Mouse (Mus musculus) forebrain, postnatal 0 days (tissue): ENCODE data around the gene Fbxl22. TPM values are rescaled to one million over a fixed set of nuclear protein-coding genes. Genes with fewer than 3 reads are reported as not detected.
A peak's percentile ranks its signal among the peaks of the same experiment; 100 is the strongest.

Experiments
- ATAC-seq: fragments of 200-750 bp; cut with Nextera tagmentation; 2 replicates; pipeline ENCODE4 v1.8.0; 2017; ENCODE audit warnings: mild to moderate bottlenecking, moderate library complexity
- DNase-seq: peaks from one replicate; pipeline ENCODE4 v3.0.0-alpha.2; 2015
- H3K27ac ChIP-seq: fragments of 300-500 bp; sonication (generic); 2 replicates; pipeline ENCODE4 v1.5.1; 2014; ENCODE audit warnings: low read depth, mild to moderate bottlenecking, antibody characterized with exemption, low read length, moderate library complexity, mixed read lengths
- H3K27me3 ChIP-seq: fragments of 300-500 bp; sonication (generic); 2 replicates; pipeline ENCODE4 v1.6.1; 2014; ENCODE audit warnings: mild to moderate bottlenecking, low read length, mixed read lengths; ENCODE audit not compliant: insufficient read depth
- H3K36me3 ChIP-seq: fragments of 300-500 bp; sonication (generic); 2 replicates; pipeline ENCODE4 v1.6.1; 2014; ENCODE audit warnings: mild to moderate bottlenecking, moderate library complexity; ENCODE audit not compliant: insufficient read depth
- H3K4me1 ChIP-seq: fragments of 300-500 bp; sonication (generic); 2 replicates; pipeline ENCODE4 v1.6.1; 2014; ENCODE audit warnings: antibody characterized with exemption; ENCODE audit not compliant: insufficient read depth
- H3K4me2 ChIP-seq: fragments of 300-500 bp; sonication (generic); 2 replicates; pipeline ENCODE4 v1.6.1; 2014; ENCODE audit warnings: low read depth, mild to moderate bottlenecking, moderate library complexity
- H3K4me3 ChIP-seq: fragments of 300-500 bp; sonication (generic); 2 replicates; pipeline ENCODE4 v1.5.1; 2014; ENCODE audit warnings: low read depth, low read length, mixed read lengths
- H3K9ac ChIP-seq: fragments of 300-500 bp; sonication (generic); 2 replicates; pipeline ENCODE4 v1.6.1; 2014; ENCODE audit warnings: mild to moderate bottlenecking
- H3K9me3 ChIP-seq: fragments of 300-500 bp; sonication (generic); 2 replicates; pipeline ENCODE4 v1.6.1; 2016; ENCODE audit warnings: low read length
- CTCF ChIP-seq: sonication (generic); IDR thresholded peaks from 2 replicates; pipeline ENCODE4 v1.5.1; 2016; ENCODE audit warnings: antibody characterized with exemption, control low read depth, low read depth
- WGBS: fragments of 180-500 bp; shearing (Covaris S2); extraction: QIAGEN DNeasy Blood & Tissue Kit; methylation state at CpG from one replicate; pipeline ENCODE4 v1.1.7; 2014; 5-methylcytosine and 5-hydroxymethylcytosine counted together
- polyA plus RNA-seq: library from polyadenylated mRNA; unstranded; fragments of >200 nt; fragmentation: Nextera tagmentation; extraction: Ambion mirVana; gene quantifications from 2 replicates; pipeline ENCODE4 v1.2.1, GENCODE M21; 2015
- total RNA-seq: library from RNA; depleted of rRNA; stranded (reverse); fragments of >200 nt; gene quantifications from 2 replicates; pipeline ENCODE4 v1.2.3, GENCODE M21; 2014; rRNA removed

Fbxl22 gene
- total and polyA plus RNA-seq, 2 experiments from 2014 or later, result 0.29 to 0.48 TPM

- Histone ChIP-seq H3K36me3 (peaks cover 69% of the 10 kb centered on the region), H3K4me1 (no peaks in the 10 kb centered on the region), H3K27ac (no peak overlapping the region), H3K9me3 (no peaks in the 10 kb centered on the region), H3K4me3 (no peak overlapping the region), H3K9ac (no peak overlapping the region), H3K4me2 (no peak overlapping the region), H3K27me3 (no peaks in the 10 kb centered on the region)
- no peak for DNase-seq
- 61% methylated on average over 2 of the region's 2 CpGs for WGBS
- ATAC-seq, result no peak
- no peak for TF ChIP-seq CTCF
Observed at GRCm38 (mm10) chr9:66501248-66501647, 13.1 kb downstream of the Fbxl22 start.

GRCm38 (mm10) chr9:66493992-66494391 lies 20.4 kb downstream of the Fbxl22 start:
- peaks cover 83% of the 10 kb centered on the region for H3K36me3 ChIP-seq
- DNase-seq (no peak), ATAC-seq (no peak)
- no peaks in the 10 kb centered on the region for H3K27me3 ChIP-seq
- no peak overlapping the region for H3K4me3 ChIP-seq
- H3K9ac ChIP-seq, result no peak overlapping the region
- no peak overlapping the region for H3K4me2 ChIP-seq
- no peak for TF ChIP-seq CTCF
- H3K9me3 ChIP-seq, result no peaks in the 10 kb centered on the region
- H3K4me1 ChIP-seq, result no peaks in the 10 kb centered on the region
- no peak overlapping the region for H3K27ac ChIP-seq

- H3K9me3 ChIP-seq, result no peaks in the 10 kb centered on the region
- no peak overlapping the region for H3K9ac ChIP-seq
- no peak overlapping the region for H3K4me3 ChIP-seq
- H3K4me1 ChIP-seq, result no peaks in the 10 kb centered on the region
- H3K27ac ChIP-seq, result no peak overlapping the region
- WGBS, result 89% methylated on average over 1 of the region's 1 CpGs
- H3K36me3 ChIP-seq, result peaks cover 75% of the 10 kb centered on the region
- no peak for ATAC-seq
- no peaks in the 10 kb centered on the region for H3K27me3 ChIP-seq
- no peak for DNase-seq
- TF ChIP-seq CTCF, result no peak
- H3K4me2 ChIP-seq, result no peak overlapping the region
Observed at GRCm38 (mm10) chr9:66492361-66492760, 22.0 kb downstream of the Fbxl22 start.

DNA sequence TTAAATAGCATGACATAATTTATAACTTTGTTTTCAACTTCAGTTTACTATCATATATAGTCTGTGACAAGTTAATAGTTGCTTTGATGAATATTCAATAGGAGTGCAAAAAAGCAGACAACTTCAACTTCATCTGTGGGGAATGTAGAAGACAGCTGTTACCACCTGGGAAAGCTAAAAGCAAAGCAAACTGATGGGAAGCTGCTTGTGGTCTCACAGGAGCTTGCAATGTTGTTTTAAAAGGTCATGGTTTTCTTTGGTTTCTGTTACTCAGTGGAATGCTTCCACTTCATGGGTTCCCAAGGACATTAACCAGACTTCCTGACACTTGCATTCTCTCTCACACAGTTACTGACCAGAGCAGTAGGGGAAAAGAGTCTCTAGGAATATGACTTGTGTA lies 25.6 kb downstream of the Fbxl22 start:
- TF ChIP-seq CTCF, result no peak
- no peak overlapping the region for H3K27ac ChIP-seq
- DNase-seq, result no peak
- peaks cover 75% of the 10 kb centered on the region for H3K36me3 ChIP-seq
- H3K27me3 ChIP-seq, result no peaks in the 10 kb centered on the region
- H3K9me3 ChIP-seq, result no peaks in the 10 kb centered on the region
- H3K9ac ChIP-seq, result no peak overlapping the region
- H3K4me3 ChIP-seq, result no peak overlapping the region
- ATAC-seq, result no peak
- H3K4me1 ChIP-seq, result no peaks in the 10 kb centered on the region
- no peak overlapping the region for H3K4me2 ChIP-seq

DNA sequence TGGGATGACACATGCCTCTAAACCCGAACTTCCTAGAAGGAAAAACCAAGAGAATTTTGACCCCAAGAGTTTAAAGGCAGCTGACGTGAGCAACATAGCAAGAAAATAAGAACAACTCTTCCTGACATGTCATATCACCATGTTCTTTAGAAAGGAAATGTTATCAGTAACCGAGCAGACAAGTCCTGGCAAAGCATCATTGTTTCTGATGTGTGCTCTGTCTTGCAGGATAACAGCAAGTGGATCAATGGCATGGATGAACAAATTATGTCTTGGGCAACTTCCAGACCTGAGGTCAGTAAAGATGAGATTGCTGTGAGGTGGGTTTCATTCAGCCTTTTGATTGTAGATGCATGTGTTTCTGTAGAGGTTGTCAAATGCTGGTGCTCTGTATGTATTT lies 31.0 kb downstream of the Fbxl22 start:
- Histone ChIP-seq H3K27me3 (no peaks in the 10 kb centered on the region), H3K9me3 (no peaks in the 10 kb centered on the region), H3K4me2 (no peak overlapping the region), H3K36me3 (peaks cover 55% of the 10 kb centered on the region), H3K4me1 (no peaks in the 10 kb centered on the region), H3K4me3 (no peak overlapping the region), H3K9ac (no peak overlapping the region), H3K27ac (no peak overlapping the region)
- no peak for DNase-seq
- no peak for ATAC-seq
- TF ChIP-seq CTCF, result no peak
- 99% methylated on average over 3 of the region's 3 CpGs for WGBS

DNA sequence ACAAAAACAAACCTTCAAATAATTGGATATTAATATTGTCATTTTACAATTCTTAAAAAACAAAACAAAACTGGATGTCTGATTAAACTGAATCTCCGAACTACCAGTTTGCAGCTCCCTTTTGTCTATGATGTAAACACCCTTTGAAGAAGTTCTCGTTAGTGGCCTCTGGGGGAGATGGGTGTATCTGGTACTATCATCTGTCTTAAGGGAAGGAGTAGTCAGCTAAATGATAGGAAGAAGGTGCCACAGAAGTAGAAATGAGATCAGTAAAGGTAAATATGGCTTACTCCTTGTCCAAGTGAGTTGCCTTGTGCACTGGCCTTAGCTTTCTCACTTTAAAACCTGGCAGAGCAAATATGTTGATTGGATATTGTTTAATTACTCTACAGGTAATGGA lies 36.6 kb downstream of the Fbxl22 start:
- no peak overlapping the region for H3K4me3 ChIP-seq
- no peaks in the 10 kb centered on the region for H3K27me3 ChIP-seq
- DNase-seq (no peak), ATAC-seq (no peak)
- no peak overlapping the region for H3K27ac ChIP-seq
- H3K4me2 ChIP-seq, result no peak overlapping the region
- TF ChIP-seq CTCF, result no peak
- peaks cover 36% of the 10 kb centered on the region for H3K36me3 ChIP-seq
- no peak overlapping the region for H3K9ac ChIP-seq
- H3K4me1 ChIP-seq, result no peaks in the 10 kb centered on the region
- 59% methylated on average over 2 of the region's 2 CpGs for WGBS
- no peaks in the 10 kb centered on the region for H3K9me3 ChIP-seq

GRCm38 (mm10) chr9:66465087-66465486 lies 49.3 kb downstream of the Fbxl22 start:
- peak; percentile 38; the same call in 1 of the 2 replicates for ATAC-seq
- H3K9me3 ChIP-seq, result no peaks in the 10 kb centered on the region
- no peak overlapping the region for H3K9ac ChIP-seq

More at GRCm38 (mm10) chr9:66465087-66465486, 49.3 kb downstream of the Fbxl22 start:
- no peak overlapping the region for H3K4me3 ChIP-seq
- TF ChIP-seq CTCF, result peak; percentile 73
- H3K4me1 ChIP-seq, result no peaks in the 10 kb centered on the region
- DNase-seq, result peak; percentile 62
- no peak overlapping the region for H3K4me2 ChIP-seq
- WGBS, result 55% methylated on average over 4 of the region's 4 CpGs
- peaks cover 49% of the 10 kb centered on the region for H3K36me3 ChIP-seq
- no peak overlapping the region for H3K27ac ChIP-seq
- H3K27me3 ChIP-seq, result no peaks in the 10 kb centered on the region

Other genes with a start within 250 kb of the Fbxl22 start
- gene Herc1, start 164.1 kb downstream of the Fbxl22 start, total RNA-seq, result 89.8 and 107 TPM in 2 replicates
- gene Herc1, start 164.1 kb downstream of the Fbxl22 start, polyA plus RNA-seq, result 16.4 and 27.3 TPM in 2 replicates
- 46.3 and 59.7 TPM in 2 replicates for gene Usp3, start 78.5 kb upstream of the Fbxl22 start, total RNA-seq
- gene Usp3, start 78.5 kb upstream of the Fbxl22 start, polyA plus RNA-seq, result 55.1 and 55.2 TPM in 2 replicates
- 3.6 and 6.1 TPM in 2 replicates for gene Car12, start 199.1 kb upstream of the Fbxl22 start, total RNA-seq
- gene Car12, start 199.1 kb upstream of the Fbxl22 start, polyA plus RNA-seq, result 3.5 and 5.3 TPM in 2 replicates